Mouse (Mus musculus): ENCODE measurements at regions not wholly inside any gene's neighbourhood (a gene's known extent, or its start where the extent isn't known, plus 50 kb on each side); places are given as distances from the start of the nearest gene placed in this dataset.
"Not testable (repeated sequence)": the region's sequence is repeated elsewhere in the genome, so short reads cannot be mapped to it uniquely, and the experiment has no call there.

GRCm38 (mm10) chr1:107677404-107677803 lies 87.6 kb downstream of the Serpinb8 start:
- DNase-seq (ENCODE audit: low spot score): no peak

GRCm38 (mm10) chr1:107696858-107697257 lies 107.1 kb downstream of the Serpinb8 start:
- DNase-seq (ENCODE audit: low spot score): no peak

GRCm38 (mm10) chr1:107706108-107706548 lies 116.3 kb downstream of the Serpinb8 start:
- DNase-seq (ENCODE audit: low spot score): no peak

GRCm38 (mm10) chr1:107708601-107709000 lies 118.8 kb downstream of the Serpinb8 start:
- DNase-seq (ENCODE audit: low spot score): no peak

GRCm38 (mm10) chr1:107714869-107715268 lies 125.1 kb downstream of the Serpinb8 start:
- DNase-seq (ENCODE audit: low spot score): no peak

DNA sequence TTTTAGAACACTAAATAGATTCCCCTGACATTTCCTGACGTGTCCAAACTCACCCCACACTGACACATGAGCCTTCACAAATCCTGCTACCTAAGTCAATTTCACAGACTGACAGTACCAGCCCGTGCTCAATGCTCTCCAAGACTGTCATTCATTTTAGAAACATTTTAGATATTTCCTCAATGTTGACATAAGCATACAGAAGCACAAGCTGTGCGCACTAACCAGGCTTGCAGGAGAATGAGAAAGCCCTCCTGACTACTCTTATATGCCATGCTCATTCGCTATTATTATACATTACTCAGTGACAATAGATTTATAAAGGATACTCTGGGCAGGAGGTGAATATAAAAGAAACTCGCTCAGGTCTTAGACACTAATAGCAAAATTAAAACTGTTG lies 129.5 kb downstream of the Serpinb8 start:
- no peak for DNase-seq (ENCODE audit: low spot score)

DNA sequence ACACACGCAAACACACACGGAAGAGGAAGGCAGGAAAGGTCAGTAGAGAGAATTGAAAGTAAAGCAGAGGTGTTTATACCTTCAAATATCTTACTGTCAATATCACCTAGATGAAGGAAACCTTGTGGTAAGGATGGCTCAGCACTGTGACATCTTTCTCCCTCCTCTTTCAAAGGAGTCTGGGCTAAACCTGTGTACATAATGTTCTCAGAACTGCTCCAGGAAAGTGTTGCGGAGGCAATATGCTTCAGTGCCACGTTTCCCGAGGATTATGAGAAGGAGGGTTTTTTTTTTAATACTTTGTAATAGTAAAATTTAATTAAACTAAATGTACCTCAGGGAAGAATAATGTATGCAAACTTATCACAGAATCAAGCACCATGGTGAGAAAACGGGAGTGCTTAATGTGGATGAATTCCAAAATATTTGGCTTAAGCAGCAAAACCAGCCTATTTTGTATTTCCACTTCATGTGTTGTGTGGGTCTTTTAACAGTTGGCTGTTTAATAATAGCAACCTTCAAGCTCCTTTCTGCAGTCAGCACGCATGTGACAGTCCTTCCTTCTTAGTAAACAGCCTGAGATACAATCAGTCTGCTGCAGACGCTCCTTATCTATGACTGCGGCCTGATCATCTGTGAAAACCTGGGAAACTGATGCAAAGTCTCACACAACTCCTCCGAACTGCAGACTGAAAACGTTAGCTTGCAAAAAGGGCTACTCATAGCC lies 138.5 kb downstream of the Serpinb8 start:
- DNase-seq (ENCODE audit: low spot score): peak; percentile 9

DNA sequence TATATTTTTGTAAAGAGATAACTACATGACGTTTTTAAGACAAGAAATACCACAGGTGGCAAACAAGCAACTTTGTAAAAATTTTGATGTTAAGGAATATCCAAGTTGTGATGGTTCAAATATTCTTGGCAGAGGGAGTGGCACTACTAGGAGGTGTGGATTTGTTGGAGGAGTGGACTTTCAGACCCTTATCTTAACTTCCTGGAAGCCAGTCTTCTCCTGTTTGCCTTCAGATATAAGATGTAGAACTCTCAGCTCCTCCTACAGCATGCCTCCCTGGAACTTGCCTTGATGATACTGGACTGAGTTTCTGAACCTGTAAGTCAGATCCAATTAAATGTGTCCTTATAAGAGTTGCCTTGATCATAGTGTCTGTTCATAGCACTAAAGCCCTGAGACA lies 175.5 kb downstream of the Serpinb8 start:
- no peak for DNase-seq (ENCODE audit: low spot score)

- DNase-seq (ENCODE audit: low spot score): no peak
Measured at GRCm38 (mm10) chr1:107767198-107767947, 177.6 kb downstream of the Serpinb8 start.

DNA sequence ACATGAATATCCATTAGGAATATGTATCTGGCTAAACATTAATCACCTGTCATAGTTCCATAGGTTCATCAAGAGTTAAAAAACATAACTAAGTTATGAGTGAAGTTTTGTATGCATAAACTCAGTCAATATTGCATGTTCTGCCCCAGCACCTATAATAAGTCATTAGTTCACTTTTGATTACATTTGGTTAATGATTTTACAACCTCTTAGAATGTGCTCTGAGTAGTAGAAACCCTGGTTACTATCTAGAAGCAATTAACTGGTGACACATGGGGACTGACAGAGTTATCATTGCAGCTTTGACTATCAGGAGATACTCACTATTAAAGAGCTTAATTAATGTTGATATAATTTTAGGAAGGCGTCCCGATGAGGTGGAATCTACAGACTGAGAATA lies 183.2 kb downstream of the Serpinb8 start:
- DNase-seq (ENCODE audit: low spot score): no peak

GRCm38 (mm10) chr1:107783079-107783478 lies 193.3 kb downstream of the Serpinb8 start:
- DNase-seq (ENCODE audit: low spot score): no peak

DNA sequence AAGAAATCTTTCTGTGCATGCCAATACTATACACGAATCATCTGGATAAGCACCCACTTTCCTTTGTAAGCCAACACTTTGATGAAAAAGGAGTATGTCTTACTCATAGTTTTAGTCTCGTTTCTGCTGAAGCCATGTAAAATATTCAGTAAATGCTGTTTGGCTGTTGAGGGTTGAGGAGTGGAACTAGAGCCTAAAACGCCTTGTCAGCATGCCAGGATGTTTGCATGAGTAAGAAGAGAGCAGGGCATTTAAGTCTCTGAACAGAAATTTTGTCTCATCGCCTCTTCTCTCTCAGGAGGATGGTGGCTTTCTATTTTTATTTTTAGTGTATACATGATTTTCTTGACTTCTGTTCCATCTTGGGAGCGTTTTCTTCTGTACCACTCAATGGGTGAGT lies 216.0 kb downstream of the Serpinb8 start:
- no peak for DNase-seq (ENCODE audit: low spot score)

DNA sequence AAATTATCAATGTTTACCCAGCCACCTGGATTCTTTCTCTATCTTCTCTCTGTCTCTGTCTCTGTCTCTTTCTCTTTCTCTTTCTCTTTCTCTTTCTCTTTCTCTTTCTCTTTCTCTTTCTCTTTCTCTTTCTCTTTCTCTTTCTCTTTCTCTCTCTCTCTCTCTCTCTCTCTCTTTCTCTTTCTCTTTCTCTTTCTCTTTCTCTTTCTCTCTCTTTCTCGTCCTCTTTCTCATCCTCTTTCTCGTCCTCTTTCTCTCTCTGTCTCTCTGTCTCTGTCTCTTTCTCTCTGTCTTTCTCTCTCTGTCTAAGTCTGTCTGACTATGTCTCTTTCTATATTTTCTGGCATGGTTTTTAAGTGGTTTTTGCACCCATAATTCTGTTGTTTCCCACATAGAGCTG lies 217.6 kb downstream of the Serpinb8 start:
- DNase-seq (ENCODE audit: low spot score): not testable (repeated sequence)

DNA sequence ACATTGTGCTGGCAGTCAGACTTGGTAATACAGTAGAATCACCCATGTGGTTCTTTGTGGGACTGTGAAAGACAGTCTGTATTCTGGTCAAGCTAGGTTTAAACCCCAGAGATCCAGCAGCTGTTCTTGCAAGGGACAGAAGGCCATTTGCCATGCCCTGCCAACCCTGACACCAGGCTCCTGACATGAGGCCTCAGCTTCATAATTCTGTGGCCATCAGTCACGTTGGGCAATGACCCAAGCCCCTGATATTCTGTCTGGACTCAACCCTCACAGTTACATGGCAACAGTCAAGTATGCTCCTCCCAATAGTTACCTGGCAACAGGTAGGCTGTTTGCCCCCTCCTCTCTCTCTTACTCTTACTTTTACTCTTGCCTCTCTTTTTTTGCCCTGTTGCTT lies 221.3 kb downstream of the Serpinb8 start:
- no peak for DNase-seq (ENCODE audit: low spot score)

DNA sequence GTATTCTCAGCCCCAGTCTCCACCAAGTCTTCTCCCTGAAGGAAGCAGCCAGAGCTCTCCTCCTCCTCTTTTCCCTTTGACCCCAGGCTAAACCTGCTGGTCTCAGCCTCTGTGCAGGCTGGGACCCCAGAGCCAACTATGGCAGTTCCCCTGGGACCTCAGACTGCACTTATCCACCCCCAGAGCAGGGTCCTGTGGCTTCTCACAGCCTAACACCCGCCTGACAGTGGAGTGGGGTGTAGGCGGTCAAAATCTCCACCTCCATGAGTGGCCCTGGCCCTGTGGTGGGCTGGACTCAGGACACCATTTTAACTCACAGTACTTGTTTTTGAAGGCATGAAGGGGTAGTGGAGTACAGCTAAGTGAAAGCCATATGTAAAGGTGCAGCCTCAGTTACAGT lies 222.1 kb downstream of the Serpinb8 start:
- DNase-seq (ENCODE audit: low spot score): no peak

- DNase-seq (ENCODE audit: low spot score): no peak
Measured at GRCm38 (mm10) chr1:107837877-107838276, 248.1 kb downstream of the Serpinb8 start.

GRCm38 (mm10) chr1:107852386-107852785 lies 262.6 kb downstream of the Serpinb8 start:
- DNase-seq (ENCODE audit: low spot score): no peak

GRCm38 (mm10) chr1:107853001-107853400 lies 263.2 kb downstream of the Serpinb8 start:
- no peak for DNase-seq (ENCODE audit: low spot score)

DNA sequence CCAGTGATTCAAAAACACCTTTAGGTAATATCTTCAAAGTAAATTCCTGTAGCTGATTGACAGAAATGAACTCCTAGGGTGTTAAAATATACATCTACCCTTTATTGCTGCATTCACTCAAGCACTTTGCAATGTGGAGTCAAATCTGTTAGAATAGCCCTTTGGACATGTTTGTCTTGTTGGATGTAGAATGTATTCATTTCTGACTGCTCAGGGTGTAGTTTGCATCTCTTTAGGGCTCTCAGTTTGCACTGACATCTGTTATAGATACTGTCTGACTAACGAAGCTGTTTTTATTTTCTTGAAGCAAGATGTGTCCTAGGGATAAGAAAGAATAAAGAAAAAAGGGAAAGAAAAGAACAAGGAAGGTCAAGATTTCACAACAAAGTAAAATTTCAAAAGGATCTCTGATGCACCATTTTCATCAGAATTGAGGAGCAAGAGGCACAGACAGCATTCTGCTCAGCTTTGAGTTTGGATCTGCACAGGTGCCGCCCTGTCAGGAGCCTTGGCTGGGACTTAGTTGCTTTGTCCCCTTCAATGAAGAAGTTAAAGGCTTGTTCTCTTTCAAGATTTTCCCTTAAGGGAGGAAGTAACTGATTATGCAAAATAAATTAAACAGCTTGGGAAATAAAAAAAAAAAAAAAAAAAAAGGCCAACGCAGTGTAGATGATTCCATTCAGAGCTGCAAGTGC lies 308.1 kb downstream of the Serpinb8 start:
- DNase-seq (ENCODE audit: low spot score): no peak

- DNase-seq (ENCODE audit: low spot score): no peak
Measured at GRCm38 (mm10) chr1:107899261-107899660, 309.5 kb downstream of the Serpinb8 start.

DNA sequence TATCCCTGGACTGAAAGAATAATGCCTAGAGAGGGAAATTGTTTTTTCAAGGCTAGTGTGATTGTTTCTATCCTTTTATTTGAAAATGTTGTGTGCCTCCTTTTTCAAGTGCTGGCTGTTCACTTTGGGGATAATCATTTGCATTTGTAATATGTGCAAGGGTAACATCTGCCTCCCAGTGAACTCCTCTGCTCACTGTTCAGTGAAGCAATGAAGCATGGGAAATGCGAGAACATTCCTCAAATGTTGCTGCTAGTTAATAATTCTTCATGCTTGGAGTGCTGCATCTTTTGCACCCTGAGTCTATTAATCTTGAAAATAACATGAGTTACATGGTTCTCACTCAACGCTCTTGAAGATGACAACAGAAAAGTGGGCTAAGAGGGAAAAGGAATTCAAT lies 310.6 kb downstream of the Serpinb8 start:
- no peak for DNase-seq (ENCODE audit: low spot score)

- DNase-seq (ENCODE audit: low spot score): no peak
Measured at GRCm38 (mm10) chr1:107900913-107901312, 311.1 kb downstream of the Serpinb8 start.

Measured in layer of hippocampus, adult 9-10 months (tissue).